Mouse (Mus musculus) kidney, adult 9 months (tissue): ENCODE measurements at regions not wholly inside any gene's neighbourhood (a gene's known extent, or its start where the extent isn't known, plus 50 kb on each side); places are given as distances from the start of the nearest gene placed in this dataset.

Source experiments
- DNase-seq: peaks from one replicate; pipeline ENCODE4 v3.0.0; 2022

DNA sequence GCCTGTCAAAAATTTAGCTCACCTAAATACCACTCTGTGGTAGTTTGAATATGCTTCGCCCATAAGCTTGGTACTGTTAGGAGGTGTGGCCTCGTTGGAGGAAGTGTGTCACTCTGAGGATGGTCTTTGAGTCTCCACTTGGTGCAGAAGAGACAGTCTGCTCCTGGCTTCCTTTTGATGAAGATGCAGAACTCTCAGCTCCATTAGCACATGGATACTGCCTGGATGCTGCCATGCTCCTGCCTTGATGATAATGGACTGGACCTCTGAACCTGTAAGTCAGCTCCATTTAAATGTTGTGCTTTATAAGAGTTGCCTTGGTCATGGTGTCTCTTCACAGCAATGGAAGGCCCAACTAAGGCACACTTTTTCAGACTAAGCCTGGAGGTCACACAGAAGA is 56.9 kb upstream of the Pik3r1 start:
- no peak for DNase-seq

DNA sequence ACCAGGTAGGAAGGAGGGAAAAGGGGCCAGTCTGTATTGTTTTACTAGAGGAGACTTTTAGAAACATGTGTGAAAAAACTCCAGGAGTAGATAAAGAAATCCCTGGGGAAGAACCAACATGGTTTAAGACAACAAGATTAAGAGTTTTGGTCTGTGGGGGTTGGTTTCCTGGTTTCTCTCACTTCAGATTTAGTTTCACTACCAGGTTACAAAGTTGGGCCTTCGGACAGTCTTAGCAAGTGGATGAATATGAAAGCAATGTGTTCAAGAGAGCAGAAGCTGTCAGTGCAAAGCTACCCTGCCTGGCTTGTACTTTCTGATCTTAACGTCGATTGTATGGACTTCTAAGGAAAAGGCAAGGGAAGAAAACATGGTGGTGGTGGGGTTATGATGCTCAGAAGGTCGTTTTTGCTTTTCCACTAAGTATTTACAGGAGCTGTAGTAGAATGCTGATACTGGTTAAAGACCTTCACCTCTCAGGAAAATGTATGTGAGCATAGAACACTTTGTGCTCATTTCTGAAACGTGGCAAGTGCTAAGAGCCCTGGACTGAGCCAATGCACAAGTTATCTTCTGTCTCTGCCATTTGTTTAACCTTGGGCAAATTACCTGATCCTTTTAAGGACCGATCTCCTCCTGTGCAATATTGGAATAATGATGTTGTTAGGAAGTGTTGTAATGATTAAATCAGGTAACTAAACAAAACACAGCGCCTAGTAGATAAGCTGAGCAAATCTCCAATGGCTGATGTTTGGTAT is 64.0 kb upstream of the Pik3r1 start:
- DNase-seq: no peak

GRCm38 (mm10) chr13:101834546-101834945 is 66.5 kb upstream of the Pik3r1 start:
- peak; percentile 25 for DNase-seq

- DNase-seq: no peak
These were observed 69.0 kb upstream of the Pik3r1 start for GRCm38 (mm10) chr13:101836992-101837391.

- no peak for DNase-seq
These were observed 76.7 kb upstream of the Pik3r1 start for GRCm38 (mm10) chr13:101844461-101845440.

DNA sequence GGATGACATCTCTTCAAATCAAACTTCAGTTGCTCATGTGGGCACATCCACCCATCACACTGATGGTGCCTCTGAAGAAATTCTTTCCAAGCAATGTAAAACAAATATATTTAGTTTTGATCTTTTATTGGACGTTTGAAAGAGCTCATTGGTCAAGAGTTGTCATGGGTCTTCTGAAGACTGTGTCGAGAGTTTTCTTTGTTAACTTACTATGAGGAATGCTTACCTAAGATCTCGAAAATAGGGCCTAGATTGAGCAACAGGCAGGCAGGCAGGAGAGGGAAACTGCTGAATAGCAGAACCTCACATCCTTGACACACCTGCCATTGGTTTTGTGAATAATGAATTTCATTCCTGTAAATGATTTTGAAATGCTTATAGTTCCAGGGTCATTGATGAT is 78.0 kb upstream of the Pik3r1 start:
- DNase-seq: no peak

DNA sequence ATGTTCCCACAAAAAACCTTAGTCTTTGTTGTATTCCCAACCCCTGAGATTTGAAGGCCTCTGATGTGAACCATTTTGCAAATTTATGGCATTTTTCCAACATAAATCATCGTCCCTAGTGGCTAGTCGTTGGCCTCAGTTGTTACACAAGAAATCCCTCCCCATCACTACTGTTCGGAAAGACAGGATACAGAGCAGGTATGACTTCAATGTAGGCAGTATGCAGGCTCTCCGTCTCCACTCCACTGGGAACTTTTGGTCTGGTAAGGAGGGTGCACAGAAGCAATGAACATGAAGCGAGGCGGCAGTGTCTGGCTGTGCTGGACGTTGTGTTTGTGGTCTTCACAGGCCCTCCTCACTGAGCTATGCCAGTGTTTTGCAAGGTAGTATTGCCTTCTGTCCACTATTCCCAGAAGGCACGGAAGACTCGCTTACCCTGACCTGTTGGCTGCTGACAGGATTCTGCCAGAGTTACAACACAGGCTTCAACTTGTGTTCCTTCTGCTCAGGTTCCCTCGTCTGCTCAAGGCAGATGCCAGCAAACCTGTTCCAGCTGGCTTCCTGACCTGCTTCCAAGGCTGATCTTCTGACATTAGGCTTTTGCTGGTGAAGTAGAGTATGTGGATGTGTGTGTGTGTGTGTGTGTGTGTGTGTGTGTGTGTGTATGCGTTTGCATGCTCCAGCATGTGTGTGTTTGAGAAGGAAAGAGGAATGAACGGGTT is 80.0 kb upstream of the Pik3r1 start:
- no peak for DNase-seq

DNA sequence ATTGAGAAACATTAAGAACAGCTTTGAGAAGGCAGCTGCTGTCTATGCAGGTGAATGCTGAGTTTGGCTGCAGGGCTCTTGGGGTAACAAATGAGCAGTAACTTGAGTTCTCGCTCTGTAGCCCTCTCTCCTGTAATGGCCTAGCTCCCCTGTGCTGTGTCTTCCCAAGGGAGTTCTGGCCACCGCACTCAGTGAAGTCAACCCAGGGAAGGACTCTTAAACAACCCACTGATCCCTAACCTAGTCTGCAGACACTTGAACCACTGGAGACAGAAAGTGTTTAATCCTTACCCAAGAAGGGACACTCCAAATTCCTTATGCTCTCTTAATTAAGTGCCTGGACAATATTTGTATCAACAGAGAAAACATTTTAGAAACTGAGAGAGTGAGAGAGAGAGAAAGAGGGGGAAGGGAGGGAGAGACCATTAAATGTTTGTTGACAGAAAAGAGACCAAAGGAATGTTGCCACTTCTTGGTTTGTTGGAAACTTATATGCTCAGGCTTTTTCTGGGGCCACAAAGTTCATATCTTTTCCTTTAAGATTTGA is 80.7 kb upstream of the Pik3r1 start:
- no peak for DNase-seq

- DNase-seq: no peak
These were observed 81.4 kb upstream of the Pik3r1 start for GRCm38 (mm10) chr13:101849416-101849815.

- DNase-seq: no peak
These were observed 83.3 kb upstream of the Pik3r1 start for GRCm38 (mm10) chr13:101851329-101851728.

GRCm38 (mm10) chr13:101852960-101853359 is 84.9 kb upstream of the Pik3r1 start:
- no peak for DNase-seq

DNA sequence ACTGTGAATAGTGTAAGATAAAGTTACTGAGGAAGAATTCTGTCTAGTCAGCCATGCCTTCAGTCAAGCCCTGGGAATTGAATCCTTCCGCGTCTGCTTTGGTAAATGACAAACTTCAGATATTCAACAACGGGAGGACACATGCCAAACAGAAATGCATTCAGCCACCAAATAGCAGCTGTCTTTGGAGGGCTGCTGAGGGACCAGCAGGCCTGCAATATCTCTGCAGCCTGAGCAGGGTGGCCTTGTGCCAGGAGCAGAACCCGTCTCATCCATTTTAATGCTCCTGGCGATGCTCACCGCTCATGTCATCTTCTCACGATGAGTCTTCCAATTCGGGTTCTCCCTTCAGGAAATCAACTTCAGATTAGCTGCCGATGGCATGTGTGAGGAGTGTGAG is 87.1 kb upstream of the Pik3r1 start:
- no peak for DNase-seq

DNA sequence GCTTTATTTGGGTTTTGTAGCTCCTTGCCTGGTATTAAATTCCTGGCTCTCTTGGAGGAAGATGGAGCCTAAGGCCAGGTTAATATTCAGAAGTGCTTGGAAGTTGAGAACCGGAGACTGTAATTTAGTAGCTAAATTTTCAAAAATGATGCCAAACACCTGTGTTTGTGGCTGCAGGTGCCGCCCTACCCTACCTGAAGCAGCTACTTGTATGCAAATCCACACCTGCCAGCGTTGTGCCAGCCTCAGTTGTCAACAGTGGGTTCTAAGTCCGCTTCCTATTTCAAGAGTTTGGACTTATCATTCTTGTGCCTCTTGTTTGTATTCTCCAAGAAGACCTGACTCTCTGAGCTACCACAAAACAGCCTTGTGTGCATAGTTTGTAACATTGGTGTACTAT is 92.7 kb upstream of the Pik3r1 start:
- DNase-seq: no peak

- no peak for DNase-seq
These were observed 94.0 kb upstream of the Pik3r1 start for GRCm38 (mm10) chr13:101862011-101862410.

- DNase-seq: no peak
These were observed 95.0 kb upstream of the Pik3r1 start for GRCm38 (mm10) chr13:101863015-101863414.

DNA sequence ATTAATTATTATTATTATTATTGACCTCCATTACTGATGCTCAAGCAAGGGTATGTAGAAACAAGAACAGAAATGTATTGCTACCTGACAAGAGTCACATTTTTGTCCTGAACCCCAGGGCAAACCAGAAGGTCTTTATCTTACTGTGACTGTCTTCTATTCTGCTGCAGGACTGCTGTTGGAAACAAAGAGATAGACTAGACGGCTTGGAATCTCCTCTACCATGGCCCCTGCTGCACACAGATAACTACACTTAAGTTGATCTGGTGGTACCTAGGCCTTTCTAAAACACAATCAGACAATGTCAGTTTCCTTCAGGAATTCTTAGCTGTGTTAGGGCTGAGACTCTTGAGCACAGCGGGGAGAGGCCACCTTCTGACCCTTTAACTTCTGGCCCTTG is 95.6 kb upstream of the Pik3r1 start:
- no peak for DNase-seq

DNA sequence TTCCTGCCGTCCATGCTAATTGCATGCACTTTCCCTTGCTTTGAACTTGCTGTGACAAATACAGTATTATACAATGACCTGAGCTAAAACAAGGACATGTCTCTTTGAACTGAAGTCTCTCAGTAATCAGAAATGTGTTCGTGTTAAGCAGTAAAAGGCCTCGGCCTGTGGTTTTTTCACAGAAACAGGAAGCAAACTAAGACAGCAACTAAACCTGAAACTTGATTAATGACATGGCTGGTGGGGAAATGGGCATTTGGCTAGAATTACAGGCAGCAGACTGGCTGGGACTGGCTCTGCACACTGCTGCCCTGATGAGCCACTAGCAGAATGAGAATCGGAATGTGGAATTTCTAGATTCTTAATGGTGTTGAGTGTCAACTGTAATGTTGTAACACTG is 98.8 kb upstream of the Pik3r1 start:
- DNase-seq: peak; percentile 21

- no peak for DNase-seq
These were observed 106.7 kb upstream of the Pik3r1 start for GRCm38 (mm10) chr13:101874761-101875160.

- no peak for DNase-seq
These were observed 108.1 kb upstream of the Pik3r1 start for GRCm38 (mm10) chr13:101876069-101876468.

DNA sequence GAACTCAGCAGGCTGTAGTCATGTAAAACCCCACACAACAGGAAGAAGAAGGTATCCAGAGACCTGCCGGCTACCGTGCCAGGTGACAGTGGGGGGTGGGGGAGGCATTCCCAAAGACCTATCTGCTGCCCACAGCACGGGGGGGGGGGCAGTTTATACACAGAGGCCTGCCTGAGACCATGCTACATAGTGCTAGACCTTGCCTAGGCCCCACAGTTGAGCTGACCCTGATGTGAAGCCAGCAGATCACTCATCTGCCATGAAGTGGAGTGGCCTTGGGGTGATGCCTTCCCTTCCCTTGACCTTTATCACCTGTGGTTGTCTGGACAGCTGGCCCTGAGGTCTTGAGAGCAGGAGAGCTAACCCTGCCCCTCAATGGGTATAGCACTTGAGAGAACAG is 108.6 kb upstream of the Pik3r1 start:
- DNase-seq: no peak

GRCm38 (mm10) chr13:101878168-101878567 is 110.2 kb upstream of the Pik3r1 start:
- no peak for DNase-seq

DNA sequence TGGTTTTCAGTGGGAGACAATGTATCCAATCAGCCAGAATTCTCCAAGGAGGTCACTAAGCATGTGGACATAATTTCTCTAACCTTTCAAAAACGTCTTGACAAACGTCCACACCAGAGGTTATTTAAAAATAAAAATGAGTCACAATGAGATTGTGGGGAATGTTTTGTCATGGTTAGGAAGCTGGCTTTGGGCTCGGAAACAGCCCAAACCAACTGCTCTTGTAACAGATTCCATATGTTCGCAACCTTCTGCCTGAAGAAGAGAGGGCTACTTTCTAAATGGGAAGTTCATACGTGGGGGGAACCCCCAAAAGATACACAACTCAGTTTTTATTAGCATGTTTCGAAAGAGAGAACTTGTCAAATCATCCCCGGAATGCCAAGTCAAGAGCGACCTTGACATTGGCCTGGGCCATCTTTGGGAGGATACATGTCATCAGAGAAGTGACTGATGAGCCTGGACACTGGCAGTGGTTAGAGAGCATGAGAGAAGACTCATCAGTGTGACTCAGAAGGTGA is 111.6 kb upstream of the Pik3r1 start:
- DNase-seq: no peak

DNA sequence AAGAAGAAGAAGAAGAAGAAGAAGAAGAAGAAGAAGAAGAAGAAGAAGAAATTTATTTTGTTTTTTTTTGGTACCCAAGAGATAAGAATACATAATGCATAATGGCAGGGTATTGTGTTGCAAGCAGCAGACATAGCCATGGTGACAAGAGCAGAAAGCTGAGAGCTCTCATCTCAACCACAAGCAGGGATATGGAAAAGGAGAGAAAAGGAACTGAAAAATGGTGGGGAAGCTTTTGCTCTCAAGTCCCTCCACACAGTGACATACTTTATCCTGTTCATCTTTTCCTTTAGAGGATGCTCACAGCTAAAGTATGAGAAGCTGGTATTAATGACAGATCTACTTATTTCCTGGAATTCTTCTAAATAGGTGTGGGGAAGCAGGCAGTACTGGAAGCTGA is 115.2 kb upstream of the Pik3r1 start:
- no peak for DNase-seq
